Mouse (Mus musculus) sigmoid colon, adult 10 weeks (tissue): Measurements from ENCODE around the gene Olfr952. TPM values are rescaled to one million over a fixed set of nuclear protein-coding genes. Genes with fewer than 3 reads are reported as not detected.

Source experiments
- polyA plus RNA-seq: library from polyadenylated mRNA; stranded (reverse); fragments of 350-450 nt; fragmentation: Illumina TruSeq; extraction: RNeasy Lipid Tissue Mini Kit (QIAGEN cat#74804); gene quantifications from one replicate; pipeline ENCODE4 v1.2.3, GENCODE M21; 2014; ENCODE audit warnings: low read depth, low replicate concordance

The Olfr952 gene
- not detected for polyA plus RNA-seq

GRCm38 (mm10) chr9:39427048-39427447 is at the start of gene Olfr952:
Olfr952 (minus strand) TSS chr9:39427148.

GRCm38 (mm10) chr9:39471844-39472243 is 44.9 kb upstream of the Olfr952 start, which contains the start of gene Olfr955:
Olfr955 (minus strand) TSS chr9:39471944.

GRCm38 (mm10) chr9:39456401-39456800 is 29.5 kb upstream of the Olfr952 start, which contains the start of gene Olfr954:
Olfr954 (plus strand) TSS chr9:39456701.

GRCm38 (mm10) chr9:39387110-39387509 is 39.8 kb downstream of the Olfr952 start, which contains the start of gene Olfr951:
Olfr951 (plus strand) TSS chr9:39387410.

Other genes with a start within 250 kb of the Olfr952 start
- gene Olfr944, start 225.2 kb downstream of the Olfr952 start, polyA plus RNA-seq: not detected
- not detected for gene Olfr1537, start 177.2 kb downstream of the Olfr952 start, polyA plus RNA-seq
- not detected for gene Olfr945, start 150.3 kb downstream of the Olfr952 start, polyA plus RNA-seq
- not detected for gene Olfr948, start 101.1 kb downstream of the Olfr952 start, polyA plus RNA-seq
- not detected for gene Olfr951, start 39.7 kb downstream of the Olfr952 start, polyA plus RNA-seq
- gene Olfr954, start 29.6 kb upstream of the Olfr952 start, polyA plus RNA-seq: not detected
- not detected for gene Olfr955, start 44.8 kb upstream of the Olfr952 start, polyA plus RNA-seq
- not detected for gene Olfr44, start 66.8 kb upstream of the Olfr952 start, polyA plus RNA-seq
- not detected for gene Olfr957, start 88.7 kb upstream of the Olfr952 start, polyA plus RNA-seq
- gene Olfr958, start 126.9 kb upstream of the Olfr952 start, polyA plus RNA-seq: not detected
- not detected for gene Olfr959, start 148.4 kb upstream of the Olfr952 start, polyA plus RNA-seq
- 11.8 TPM for gene AW551984, start 177.3 kb upstream of the Olfr952 start, polyA plus RNA-seq
- gene Olfr148, start 183.5 kb upstream of the Olfr952 start, polyA plus RNA-seq: not detected
- gene Olfr960, start 194.2 kb upstream of the Olfr952 start, polyA plus RNA-seq: not detected
- gene Olfr961, start 217.9 kb upstream of the Olfr952 start, polyA plus RNA-seq: not detected
- gene Olfr963, start 240.1 kb upstream of the Olfr952 start, polyA plus RNA-seq: not detected